Mouse (Mus musculus) ovary, adult 18-20 months (tissue): Measurements from ENCODE around the gene Grin2a.

Experiments used
- DNase-seq: peaks from one replicate; pipeline ENCODE4 v3.0.0; 2022; ENCODE audit warnings: low spot score, mixed read lengths

Grin2a gene

DNA sequence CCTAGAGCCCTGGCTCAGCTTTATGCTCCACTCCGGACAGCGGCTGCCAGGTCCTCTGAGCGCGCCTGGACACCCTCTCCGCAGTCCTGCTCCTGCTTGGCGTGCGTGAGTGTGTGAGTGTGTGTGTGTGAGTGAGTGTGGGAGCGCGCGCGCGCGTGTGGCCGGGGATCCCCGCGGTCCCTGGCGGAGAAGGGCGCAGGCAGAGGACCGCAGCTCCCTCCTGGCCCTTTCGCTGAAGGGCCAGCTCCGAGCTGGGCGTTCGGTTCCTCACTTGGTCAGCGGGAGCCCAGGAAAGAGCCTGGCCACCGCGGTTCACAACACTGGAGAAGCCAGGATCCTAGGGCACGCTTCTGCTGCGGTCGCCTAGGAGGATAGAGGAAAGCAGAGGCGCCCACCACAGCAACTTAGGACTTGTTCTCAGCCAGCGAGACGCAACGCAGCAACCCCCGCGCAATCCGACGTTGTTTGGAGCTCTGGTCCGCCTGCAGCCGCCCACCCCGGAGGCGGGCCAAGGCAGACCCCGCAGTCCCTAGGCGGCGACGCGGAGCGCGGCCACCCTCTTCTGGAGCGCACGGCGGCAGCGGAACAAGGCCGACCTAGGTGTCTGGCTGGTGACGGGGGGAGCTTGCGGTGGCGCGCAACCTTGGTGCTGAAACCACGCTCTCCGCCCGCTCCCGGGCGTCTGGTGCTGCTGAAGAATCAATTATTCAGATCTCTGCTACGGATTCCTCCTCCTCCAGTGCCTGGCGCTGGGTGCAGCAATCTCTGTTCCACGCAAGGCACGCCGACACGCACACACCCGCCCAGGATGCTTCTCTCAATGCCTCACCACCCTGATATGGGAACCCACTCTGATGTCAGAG is at the start of gene Grin2a:
Gene Grin2a (minus strand): TSS at position 610 of the 863 bp plus-strand sequence.
- DNase-seq, result no peak

- no peak for DNase-seq
Observed at GRCm38 (mm10) chr16:10035582-10036215, 40.3 kb upstream of the Grin2a start.

- no peak for DNase-seq
Observed at GRCm38 (mm10) chr16:10033416-10033979, 38.1 kb upstream of the Grin2a start.

GRCm38 (mm10) chr16:10031891-10032290 is 36.5 kb upstream of the Grin2a start:
- no peak for DNase-seq

- no peak for DNase-seq
Observed at GRCm38 (mm10) chr16:10026741-10027140, 31.4 kb upstream of the Grin2a start.

- DNase-seq, result no peak
Observed at GRCm38 (mm10) chr16:10009743-10010142, 14.4 kb upstream of the Grin2a start.

DNA sequence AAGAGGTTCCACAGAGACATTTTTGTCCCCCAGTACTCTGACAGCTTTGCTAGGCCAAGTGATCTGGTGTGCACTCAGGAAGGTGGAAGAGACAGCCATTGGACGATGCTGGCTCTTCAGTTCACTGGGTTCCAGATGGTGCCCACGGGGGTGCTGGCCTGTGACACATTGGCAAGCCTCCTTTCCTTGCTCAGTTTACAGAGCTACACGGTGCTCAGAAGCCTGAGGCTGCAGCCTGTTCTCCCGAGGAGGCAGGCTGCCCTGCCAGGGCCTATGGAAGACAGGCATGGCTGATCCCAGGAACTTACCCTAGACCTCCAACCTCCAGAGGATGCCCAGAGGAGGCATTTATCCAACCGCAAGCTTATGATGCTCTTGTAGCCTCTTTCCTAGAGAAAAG is 10.2 kb upstream of the Grin2a start:
- no peak for DNase-seq

- DNase-seq, result no peak
Observed at GRCm38 (mm10) chr16:10004096-10004495, 8.7 kb upstream of the Grin2a start.

DNA sequence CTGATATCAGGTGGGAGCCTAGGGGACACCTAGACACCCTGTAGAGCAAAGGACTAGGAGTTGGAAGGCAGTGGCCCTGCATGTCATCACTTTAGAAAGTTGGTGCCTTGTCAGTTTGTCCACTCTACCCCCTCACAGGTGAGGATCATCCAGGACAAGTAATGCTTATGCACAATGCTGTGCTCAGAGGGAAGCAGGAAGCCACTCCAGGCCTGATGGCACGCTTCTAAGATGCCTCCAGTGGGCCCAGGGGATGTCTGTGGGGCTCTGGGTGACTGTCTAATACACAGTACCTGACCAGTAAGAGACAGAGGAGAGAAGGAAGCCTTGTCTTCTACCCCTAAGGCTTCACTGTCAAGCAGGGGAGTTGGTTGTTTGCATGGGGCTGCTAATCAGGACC is 7.6 kb upstream of the Grin2a start:
- no peak for DNase-seq

DNA sequence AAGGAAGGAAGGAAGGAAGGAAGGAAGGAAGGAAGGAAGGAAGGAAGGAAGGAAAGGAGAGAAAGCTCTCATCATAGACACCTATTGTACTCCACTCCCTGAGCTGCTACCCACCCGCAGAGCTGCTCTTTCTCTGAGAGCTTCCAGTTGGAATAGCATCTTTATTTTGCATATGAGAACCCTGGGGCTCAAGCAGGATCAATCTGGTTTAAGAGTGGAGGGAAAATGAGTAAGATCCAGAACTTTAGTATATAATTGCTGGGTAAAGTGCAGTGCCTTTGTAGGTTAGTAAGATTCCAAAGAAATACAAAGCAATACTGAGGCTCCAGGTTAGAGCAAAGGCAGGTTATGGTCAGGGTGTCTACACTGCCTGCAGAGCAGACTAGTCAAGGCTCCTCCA is 6.2 kb upstream of the Grin2a start:
- DNase-seq, result no peak

- DNase-seq, result no peak
Observed at GRCm38 (mm10) chr16:9999926-10000325, 4.6 kb upstream of the Grin2a start.

GRCm38 (mm10) chr16:9997931-9998330 is 2.6 kb upstream of the Grin2a start:
- no peak for DNase-seq

DNA sequence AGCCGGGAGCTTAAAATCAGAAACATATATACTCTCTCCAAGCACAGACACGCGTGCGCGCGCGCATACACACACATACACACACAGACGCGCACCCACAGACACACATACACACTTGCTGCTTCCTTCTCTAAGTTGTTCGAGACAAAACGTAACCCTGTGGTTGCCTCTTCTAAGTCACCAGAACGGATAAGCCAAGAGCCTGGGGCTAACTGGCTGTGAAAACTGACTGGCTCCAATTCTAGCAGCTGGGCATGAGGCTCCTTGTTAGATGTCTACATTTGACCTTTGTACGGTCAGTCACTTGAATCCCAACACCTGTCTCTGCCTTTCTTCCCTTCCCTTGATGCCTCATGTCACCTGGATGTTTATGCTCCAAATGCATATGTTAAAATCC is 452 bp upstream of the Grin2a start:
- DNase-seq, result no peak

GRCm38 (mm10) chr16:9994041-9994950 is 1.1 kb downstream of the Grin2a start:
- DNase-seq, result no peak

- no peak for DNase-seq
Observed at GRCm38 (mm10) chr16:9993255-9994040, 1.9 kb downstream of the Grin2a start.

GRCm38 (mm10) chr16:9992773-9993221 is 2.6 kb downstream of the Grin2a start:
- DNase-seq, result no peak

- DNase-seq, result no peak
Observed at GRCm38 (mm10) chr16:9992076-9992772, 3.1 kb downstream of the Grin2a start.

DNA sequence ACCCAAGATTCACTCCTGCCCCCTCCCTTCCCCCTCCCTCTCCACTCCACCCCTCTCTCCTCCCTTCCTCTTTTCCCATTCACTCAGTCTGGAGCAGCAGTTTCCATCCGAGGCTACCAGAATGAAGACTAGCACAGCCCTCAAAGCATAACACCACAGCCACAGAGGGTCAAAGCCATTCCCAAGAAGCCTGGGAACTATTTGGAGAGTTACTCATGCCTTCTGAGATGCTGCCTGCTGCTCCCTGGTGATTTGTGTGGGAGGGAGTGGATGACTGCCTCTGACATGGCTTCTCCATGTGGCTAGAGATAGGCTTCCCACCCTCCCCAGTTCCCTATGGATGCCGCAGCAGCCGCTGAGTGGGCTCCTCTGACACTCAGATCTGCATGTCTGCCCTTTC is 10.3 kb downstream of the Grin2a start:
- no peak for DNase-seq

GRCm38 (mm10) chr16:9980641-9981040 is 14.7 kb downstream of the Grin2a start:
- DNase-seq, result no peak

GRCm38 (mm10) chr16:9978173-9978572 is 17.2 kb downstream of the Grin2a start:
- DNase-seq, result no peak

- no peak for DNase-seq
Observed at GRCm38 (mm10) chr16:9972705-9973104, 22.7 kb downstream of the Grin2a start.
